Mouse (Mus musculus) ES-Bruce4 (cell line): ENCODE data around the gene Cyb5r1.

Experiments
- CTCF ChIP-seq: IDR thresholded peaks from one replicate; pipeline ENCODE4 v1.8.1; 2011; ENCODE audit warnings: low read depth, low read length
- POLR2A ChIP-seq: IDR thresholded peaks from one replicate; pipeline ENCODE4 v1.8.1; 2011; ENCODE audit warnings: low read length; ENCODE audit not compliant: insufficient read depth

- TF ChIP-seq CTCF, result no peak
- no peak for TF ChIP-seq POLR2A
These were observed 11.5 kb upstream of the Cyb5r1 start for GRCm38 (mm10) chr1:134393827-134394226.
